Mouse (Mus musculus) lung, embryonic 16.5 days (tissue): ENCODE results near the gene Pou1f1. TPM values are rescaled to one million over a fixed set of nuclear protein-coding genes. Genes with fewer than 3 reads are reported as not detected.

Source experiments
- ATAC-seq: fragments of 200-750 bp; cut with Nextera tagmentation; 2 replicates; pipeline ENCODE4 v1.8.0; 2017; ENCODE audit warnings: low read depth, mild to moderate bottlenecking, moderate library complexity
- H3K27ac ChIP-seq: fragments of 300-500 bp; sonication (generic); 2 replicates; pipeline ENCODE4 v1.5.1; 2014; ENCODE audit warnings: mild to moderate bottlenecking, control low read depth, low read length
- H3K27me3 ChIP-seq: fragments of 300-500 bp; sonication (generic); 2 replicates; pipeline ENCODE4 v1.6.1; 2014; ENCODE audit warnings: low read depth, low read length, mixed read lengths; ENCODE audit not compliant: control insufficient read depth, insufficient read depth
- H3K36me3 ChIP-seq: fragments of 300-500 bp; sonication (generic); 2 replicates; pipeline ENCODE4 v1.6.1; 2014; ENCODE audit warnings: low read length; ENCODE audit not compliant: control insufficient read depth, insufficient read depth
- H3K4me1 ChIP-seq: fragments of 300-500 bp; sonication (generic); replicated peaks from 2 replicates; pipeline ENCODE4 v1.6.1; 2014; ENCODE audit warnings: low read length, mixed read lengths; ENCODE audit not compliant: control insufficient read depth, insufficient read depth
- H3K4me2 ChIP-seq: fragments of 300-500 bp; sonication (generic); 2 replicates; pipeline ENCODE4 v1.6.1; 2014; ENCODE audit warnings: low read depth, low read length, control low read depth
- H3K4me3 ChIP-seq: fragments of 300-500 bp; sonication (generic); 2 replicates; pipeline ENCODE4 v1.5.1; 2014; ENCODE audit warnings: mild to moderate bottlenecking, low read length, control low read depth
- H3K9ac ChIP-seq: fragments of 300-500 bp; sonication (generic); 2 replicates; pipeline ENCODE4 v1.6.1; 2014; ENCODE audit warnings: low read length, control low read depth
- H3K9me3 ChIP-seq: fragments of 300-500 bp; sonication (generic); 2 replicates; pipeline ENCODE4 v1.6.1; 2016; ENCODE audit warnings: low read length; ENCODE audit not compliant: control insufficient read depth
- WGBS: fragments of 180-500 bp; shearing (Covaris S2); extraction: QIAGEN DNeasy Blood & Tissue Kit; methylation state at CpG from one replicate; pipeline ENCODE4 v1.1.7; 2014; 5-methylcytosine and 5-hydroxymethylcytosine counted together
- polyA plus RNA-seq: library from polyadenylated mRNA; unstranded; fragments of >200 nt; fragmentation: Nextera tagmentation; extraction: Ambion mirVana; gene quantifications from 2 replicates; pipeline ENCODE4 v1.2.1, GENCODE M21; 2015

The Pou1f1 gene
- not detected in 2 replicates for polyA plus RNA-seq

DNA sequence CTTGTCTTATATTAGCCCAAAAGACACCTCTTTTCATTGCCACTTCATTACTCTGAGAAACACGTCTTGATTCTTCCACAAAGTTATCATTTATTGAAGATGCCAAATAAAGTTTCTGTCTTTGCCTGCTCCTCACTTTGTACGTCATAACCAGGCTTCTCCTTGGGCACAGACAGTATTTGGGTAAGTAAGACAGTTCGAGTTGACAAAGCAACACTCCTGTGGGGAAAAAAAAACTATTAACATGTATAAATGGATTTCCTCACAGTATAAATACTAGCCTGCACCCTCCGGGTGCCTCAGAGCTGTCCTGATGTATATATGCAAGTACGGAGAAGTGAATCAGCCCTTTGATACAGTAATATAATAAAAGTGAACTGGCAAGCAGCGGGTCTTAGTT lies at the start of gene Pou1f1:
Gene Pou1f1, plus strand, starts transcription at position 301 of the 400 bp plus-strand sequence.
- ATAC-seq = no peak
- H3K27ac ChIP-seq = no peak within 1 kb of the TSS
- H3K9ac ChIP-seq = no peak within 1 kb of the TSS
- no peaks in the 10 kb centered on the region for H3K27me3 ChIP-seq
- H3K4me3 ChIP-seq = no peak within 1 kb of the TSS
- 63% methylated on average over 6 of the region's 6 CpGs for WGBS
- H3K4me2 ChIP-seq = no peak within 1 kb of the TSS
- no peaks in the 10 kb centered on the region for H3K9me3 ChIP-seq
- H3K4me1 ChIP-seq = no peaks in the 10 kb centered on the region
- H3K36me3 ChIP-seq = no peaks in the 10 kb centered on the region

DNA sequence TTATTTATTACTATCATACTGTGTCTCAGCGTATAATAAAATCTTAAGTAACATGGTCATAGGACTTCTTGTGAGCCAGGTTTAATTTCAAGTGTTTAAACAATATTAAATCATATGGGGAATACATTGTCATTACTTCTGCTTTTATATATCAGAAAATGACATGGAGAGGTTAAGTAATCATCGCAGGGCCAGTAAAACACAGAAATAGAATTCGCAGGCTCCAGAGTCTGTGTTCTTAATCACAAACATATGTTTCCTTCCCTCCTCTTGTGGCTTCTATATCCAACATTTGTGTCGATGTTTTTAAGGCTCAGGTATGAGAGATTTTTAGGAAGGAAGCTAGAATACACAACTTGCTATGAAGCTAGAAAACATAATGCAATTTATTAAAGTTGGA lies 49.7 kb upstream of the Pou1f1 start:
- no peak overlapping the region for H3K27ac ChIP-seq
- no peaks in the 10 kb centered on the region for H3K36me3 ChIP-seq
- H3K27me3 ChIP-seq = no peaks in the 10 kb centered on the region

DNA sequence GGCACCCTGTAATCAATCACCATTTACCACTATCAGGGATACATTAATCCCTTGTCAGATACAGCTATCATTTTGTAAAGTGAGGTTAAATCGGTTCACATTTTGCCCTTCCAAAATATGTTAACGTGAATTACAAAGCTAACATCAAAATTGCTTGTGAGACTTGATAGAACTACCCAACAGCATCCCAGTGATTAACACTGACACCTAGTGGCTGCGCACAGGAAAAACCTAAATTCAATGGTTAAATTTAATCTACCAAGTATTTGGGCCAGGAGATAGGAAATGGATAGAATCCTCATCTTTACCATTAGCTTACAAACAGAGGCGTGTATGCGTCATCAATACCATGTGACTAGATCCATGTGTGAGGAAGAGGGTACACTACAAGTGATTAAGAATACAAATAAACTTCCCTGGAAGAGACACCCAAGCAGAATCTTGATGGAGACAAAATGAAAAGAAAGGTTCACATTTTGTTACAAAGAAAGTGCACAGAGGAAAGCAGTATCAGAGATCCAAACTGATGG lies 47.8 kb upstream of the Pou1f1 start:
- Histone ChIP-seq H3K4me1 (no peaks in the 10 kb centered on the region), H3K9me3 (no peaks in the 10 kb centered on the region), H3K36me3 (no peaks in the 10 kb centered on the region), H3K4me3 (no peak overlapping the region), H3K9ac (no peak overlapping the region), H3K27ac (no peak overlapping the region), H3K27me3 (no peaks in the 10 kb centered on the region), H3K4me2 (no peak overlapping the region)
- 11% methylated on average over 5 of the region's 5 CpGs for WGBS
- ATAC-seq = no peak

More for the DNA sequence above, 49.7 kb upstream of the Pou1f1 start:
- 52% methylated on average over 4 of the region's 4 CpGs for WGBS
- Histone ChIP-seq H3K9ac (no peak overlapping the region), H3K4me2 (no peak overlapping the region), H3K4me1 (no peaks in the 10 kb centered on the region), H3K4me3 (no peak overlapping the region), H3K9me3 (no peaks in the 10 kb centered on the region)
- ATAC-seq = no peak

DNA sequence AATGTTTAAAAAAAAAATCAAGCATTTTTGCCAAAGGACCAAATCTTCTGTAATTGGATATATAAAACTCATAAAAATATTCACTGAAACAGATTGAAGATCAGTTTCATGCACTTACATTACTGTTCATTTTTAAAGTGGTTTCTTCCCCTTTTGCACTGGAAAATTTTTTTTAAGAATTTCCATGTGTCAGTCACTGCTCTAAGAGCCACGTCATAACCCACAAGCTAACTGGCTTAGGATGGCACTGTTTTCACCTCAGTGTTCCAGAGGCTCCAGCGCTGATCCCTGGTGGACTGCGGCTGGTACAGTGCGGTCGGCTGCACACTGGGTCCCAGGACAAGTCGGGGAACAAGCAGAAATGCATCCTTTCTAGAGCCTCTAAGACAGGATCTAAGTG lies 34.6 kb upstream of the Pou1f1 start:
- Histone ChIP-seq H3K9me3 (no peaks in the 10 kb centered on the region), H3K36me3 (no peaks in the 10 kb centered on the region), H3K4me2 (no peak overlapping the region), H3K4me3 (no peak overlapping the region), H3K27me3 (no peaks in the 10 kb centered on the region), H3K4me1 (no peaks in the 10 kb centered on the region), H3K27ac (no peak overlapping the region), H3K9ac (no peak overlapping the region)
- 82% methylated on average over 6 of the region's 6 CpGs for WGBS
- no peak for ATAC-seq

DNA sequence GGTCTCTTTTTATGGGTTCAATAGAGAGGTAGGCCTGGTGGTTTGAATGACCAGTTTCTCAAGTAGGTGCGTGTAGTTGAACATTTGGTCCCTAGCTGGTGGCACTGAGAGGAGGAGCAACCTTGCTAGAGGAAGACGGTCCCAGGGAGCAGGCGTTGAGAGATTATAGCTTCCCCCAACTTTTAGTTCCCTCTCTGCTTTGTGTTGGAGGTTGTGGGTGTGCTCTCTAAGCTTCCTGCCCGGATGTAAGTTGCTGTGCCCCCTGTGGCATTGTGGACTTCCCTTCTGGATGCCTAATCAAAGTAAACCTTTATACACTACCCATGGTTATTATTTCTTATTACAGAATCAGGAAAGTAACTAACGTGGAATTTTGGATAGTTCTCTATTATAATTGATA lies 24.3 kb upstream of the Pou1f1 start:
- Histone ChIP-seq H3K36me3 (no peaks in the 10 kb centered on the region), H3K4me3 (no peak overlapping the region), H3K27me3 (no peaks in the 10 kb centered on the region), H3K4me1 (no peaks in the 10 kb centered on the region), H3K27ac (no peak overlapping the region), H3K9me3 (no peaks in the 10 kb centered on the region), H3K9ac (no peak overlapping the region), H3K4me2 (no peak overlapping the region)
- no peak for ATAC-seq
- 67% methylated on average over 5 of the region's 5 CpGs for WGBS

DNA sequence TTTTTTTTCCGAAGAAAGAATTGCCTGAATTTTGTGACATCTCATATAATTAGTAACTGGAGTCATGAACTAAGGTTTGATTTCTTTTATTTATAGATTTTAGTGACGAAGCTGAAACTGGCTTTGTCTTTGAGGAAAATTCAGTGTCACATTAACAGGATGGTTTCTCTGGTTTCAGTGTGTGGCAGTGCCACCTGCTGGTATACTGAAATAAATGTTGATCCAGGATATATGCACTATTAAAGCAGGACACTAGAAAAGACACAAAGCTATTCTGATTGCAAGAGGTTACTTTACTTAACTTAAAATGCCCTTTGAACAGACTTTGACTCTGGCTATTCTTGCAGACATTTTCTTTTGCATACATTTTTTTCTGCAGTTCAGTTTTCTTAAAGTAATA lies 23.3 kb upstream of the Pou1f1 start:
- Histone ChIP-seq H3K4me1 (no peaks in the 10 kb centered on the region), H3K4me2 (no peak overlapping the region), H3K36me3 (no peaks in the 10 kb centered on the region), H3K27ac (no peak overlapping the region), H3K4me3 (no peak overlapping the region), H3K27me3 (no peaks in the 10 kb centered on the region), H3K9ac (no peak overlapping the region), H3K9me3 (no peaks in the 10 kb centered on the region)
- no peak for ATAC-seq
- 28% methylated on average over 2 of the region's 2 CpGs for WGBS

DNA sequence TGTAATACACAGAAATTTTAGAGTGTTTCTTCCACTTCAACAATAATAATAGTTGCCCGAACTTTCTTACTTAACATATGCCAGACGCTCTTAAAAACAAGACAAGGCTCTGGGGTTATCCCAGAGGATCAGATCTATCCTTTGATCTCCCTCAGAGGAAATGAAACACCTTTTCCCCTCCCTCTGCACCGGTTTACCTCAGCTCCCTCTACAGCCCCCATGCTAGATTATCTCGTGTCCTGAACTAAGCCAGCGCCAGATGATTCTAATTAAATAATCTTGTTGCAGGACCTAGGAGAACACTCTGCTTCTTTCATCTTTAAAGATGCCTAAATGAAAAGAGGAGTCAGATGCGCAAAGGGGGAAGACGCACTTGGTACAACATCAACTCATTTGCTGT lies 6.1 kb upstream of the Pou1f1 start:
- Histone ChIP-seq H3K4me3 (no peak overlapping the region), H3K27me3 (no peaks in the 10 kb centered on the region), H3K9ac (no peak overlapping the region), H3K4me1 (no peaks in the 10 kb centered on the region), H3K4me2 (no peak overlapping the region), H3K36me3 (no peaks in the 10 kb centered on the region), H3K9me3 (no peaks in the 10 kb centered on the region), H3K27ac (no peak overlapping the region)
- WGBS = 68% methylated on average over 7 of the region's 7 CpGs
- no peak for ATAC-seq

DNA sequence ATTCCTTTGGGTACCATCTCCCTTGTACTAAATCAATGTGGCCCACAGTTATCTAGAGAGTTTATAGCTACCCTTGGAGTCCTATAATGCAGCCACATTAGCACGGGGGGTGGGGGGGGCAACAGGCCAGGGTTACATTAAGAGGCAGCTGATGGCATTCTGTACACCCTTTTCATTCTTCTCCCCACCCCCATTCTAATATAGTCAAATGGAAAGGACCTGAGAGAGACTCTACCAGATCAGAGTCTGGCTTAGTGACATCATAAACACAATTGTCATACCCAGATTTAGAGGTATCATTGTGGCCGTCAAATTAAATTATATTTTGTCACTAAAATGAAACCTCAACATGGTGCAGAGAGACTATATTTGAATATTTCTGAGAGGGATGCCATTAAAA lies 5.7 kb downstream of the Pou1f1 start:
- no peaks in the 10 kb centered on the region for H3K27me3 ChIP-seq
- H3K4me1 ChIP-seq = no peaks in the 10 kb centered on the region
- H3K36me3 ChIP-seq = no peaks in the 10 kb centered on the region
- 87% methylated on average over 2 of the region's 2 CpGs for WGBS
- no peak overlapping the region for H3K9ac ChIP-seq
- no peak for ATAC-seq
- H3K9me3 ChIP-seq = no peaks in the 10 kb centered on the region
- H3K4me2 ChIP-seq = no peak overlapping the region
- H3K4me3 ChIP-seq = no peak overlapping the region
- no peak overlapping the region for H3K27ac ChIP-seq

DNA sequence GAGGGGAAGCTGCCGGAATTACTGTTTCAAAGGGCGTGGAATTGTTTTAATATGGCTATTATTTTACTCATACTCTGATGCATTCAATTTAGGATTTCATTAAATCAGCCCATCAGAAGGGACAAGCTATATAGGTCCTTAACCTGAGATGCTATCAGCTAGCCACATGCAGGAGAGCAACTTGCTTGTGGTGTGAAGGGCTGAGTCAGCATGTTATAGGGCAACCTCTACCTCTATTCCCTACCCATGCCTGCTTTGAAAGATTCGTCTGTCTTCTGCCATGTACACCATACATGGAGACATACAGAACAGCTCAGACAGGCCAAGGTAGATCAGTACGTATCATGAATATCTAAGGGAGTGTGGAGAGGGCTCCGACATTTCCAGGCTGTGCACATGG lies 6.4 kb downstream of the Pou1f1 start:
- Histone ChIP-seq H3K27ac (no peak overlapping the region), H3K9me3 (no peaks in the 10 kb centered on the region), H3K4me2 (no peak overlapping the region), H3K36me3 (no peaks in the 10 kb centered on the region), H3K4me1 (no peaks in the 10 kb centered on the region), H3K4me3 (no peak overlapping the region), H3K9ac (no peak overlapping the region), H3K27me3 (no peaks in the 10 kb centered on the region)
- ATAC-seq = no peak
- 75% methylated on average over 5 of the region's 5 CpGs for WGBS

DNA sequence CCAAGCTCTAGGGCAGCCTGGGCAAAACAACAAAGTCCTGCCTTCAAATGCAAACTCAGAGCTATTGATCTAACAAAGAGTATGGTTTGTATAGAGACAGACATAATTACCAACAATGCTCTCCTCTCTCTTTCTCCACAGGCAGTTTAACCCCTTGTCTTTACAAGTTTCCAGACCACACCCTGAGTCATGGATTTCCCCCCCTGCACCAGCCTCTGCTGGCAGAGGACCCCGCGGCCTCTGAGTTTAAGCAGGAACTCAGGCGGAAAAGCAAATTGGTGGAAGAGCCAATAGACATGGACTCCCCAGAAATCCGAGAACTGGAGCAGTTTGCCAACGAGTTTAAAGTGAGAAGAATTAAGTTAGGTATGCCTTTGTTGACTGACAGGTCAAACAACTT lies 9.3 kb downstream of the Pou1f1 start:
- Histone ChIP-seq H3K36me3 (no peaks in the 10 kb centered on the region), H3K4me2 (no peak overlapping the region), H3K9ac (no peak overlapping the region), H3K9me3 (no peaks in the 10 kb centered on the region), H3K4me1 (no peaks in the 10 kb centered on the region), H3K4me3 (no peak overlapping the region), H3K27me3 (no peaks in the 10 kb centered on the region), H3K27ac (no peak overlapping the region)
- WGBS = 25% methylated on average over 5 of the region's 5 CpGs
- no peak for ATAC-seq
